Mouse (Mus musculus) G1E (cell line): Measurements from ENCODE around the gene Slc9a2.

ENCODE experiments used
- CTCF ChIP-seq: IDR thresholded peaks from 2 replicates; pipeline ENCODE4 v1.5.1; 2012; ENCODE audit warnings: low read depth, low read length, inconsistent platforms, mixed read lengths
- GATA1 ChIP-seq: IDR thresholded peaks from 2 replicates; pipeline ENCODE4 v1.6.1; 2012; ENCODE audit warnings: borderline replicate concordance, low read length, inconsistent platforms, mixed read lengths
- GATA2 ChIP-seq: IDR thresholded peaks from 2 replicates; pipeline ENCODE4 v1.6.1; 2012; ENCODE audit warnings: low read depth, low read length, inconsistent platforms, borderline replicate concordance
- POLR2AphosphoS5 ChIP-seq: IDR thresholded peaks from 2 replicates; pipeline ENCODE4 v1.6.1; 2012; ENCODE audit warnings: low read depth, low read length, inconsistent platforms; ENCODE audit not compliant: insufficient replicate concordance
- TAL1 ChIP-seq: conservative IDR thresholded peaks from 2 replicates; pipeline ENCODE4 v1.6.1; 2012; ENCODE audit warnings: low read depth, low read length, inconsistent platforms, mixed read lengths

GRCm38 (mm10) chr1:40764701-40765275 lies 84.4 kb downstream of the Slc9a2 start:
- TF ChIP-seq GATA1 (no peak), CTCF (no peak), POLR2AphosphoS5 (no peak), GATA2 (no peak), TAL1 (no peak)
